Mouse (Mus musculus): ENCODE results near the gene Dock9.

The Dock9 gene

DNA sequence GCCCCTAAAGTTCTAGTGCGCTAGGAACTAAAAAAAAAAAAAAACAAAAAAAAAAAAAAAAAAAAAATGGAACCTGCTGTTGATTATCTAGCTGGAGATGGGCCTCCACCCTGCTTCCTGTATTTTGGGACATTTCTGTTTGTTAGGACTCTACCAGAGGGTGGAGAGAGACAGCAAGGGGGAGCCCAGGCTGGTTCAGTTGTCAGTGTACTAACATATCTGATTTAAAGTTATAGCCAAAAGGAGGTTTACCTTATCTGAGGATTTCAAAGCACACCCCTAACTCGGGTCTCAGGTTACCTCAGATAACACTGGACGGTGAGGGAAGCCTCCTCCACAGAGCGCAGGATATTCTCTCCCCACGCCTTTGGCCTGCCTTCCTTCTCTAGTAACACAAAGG, 4.0 kb downstream of the Dock9 start:
- no peak for DNase-seq (ENCODE audit: low read depth in 1 of 2, low spot score in 2 of 2)

DNA sequence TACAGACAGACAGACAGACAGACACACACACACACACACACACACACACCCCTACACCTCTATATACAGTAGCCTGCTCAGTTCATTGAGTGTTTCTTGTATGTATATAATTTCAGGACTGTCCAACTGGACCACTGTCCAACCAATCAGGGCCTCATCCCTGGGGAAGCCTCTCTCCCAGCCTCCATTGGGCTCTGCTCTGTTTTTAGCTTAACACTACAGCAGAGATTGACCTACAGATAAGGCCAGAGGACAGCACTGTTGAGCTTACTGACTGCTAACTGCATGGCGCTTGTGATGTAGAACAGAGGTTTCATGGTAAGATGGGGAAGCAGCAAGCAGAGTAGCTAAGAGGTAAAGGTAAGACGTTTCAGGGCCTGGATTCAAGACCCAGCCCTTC, 5.7 kb downstream of the Dock9 start:
- no peak for DNase-seq (ENCODE audit: low read depth in 1 of 2, low spot score in 2 of 2)

DNA sequence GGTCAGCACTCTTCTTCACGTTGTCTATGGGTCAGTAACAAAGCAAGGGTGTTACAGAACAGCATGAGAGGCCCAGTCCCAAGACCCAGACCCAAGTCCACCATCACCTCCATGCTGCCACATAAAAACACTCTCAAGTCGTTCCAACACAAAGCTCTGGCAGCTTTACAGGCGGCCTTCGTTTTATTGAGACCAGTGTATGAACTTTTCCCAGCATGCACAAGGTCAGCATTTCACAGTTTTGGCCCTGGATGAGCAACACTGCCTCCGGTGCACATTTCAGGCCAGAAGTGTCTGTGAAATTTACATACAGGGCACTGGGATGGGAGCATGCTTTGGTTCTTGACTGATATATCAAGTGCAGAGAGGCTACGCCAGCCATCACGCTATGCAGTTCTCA, 6.5 kb downstream of the Dock9 start:
- no peak for DNase-seq (ENCODE audit: low read depth in 1 of 2, low spot score in 2 of 2)

DNA sequence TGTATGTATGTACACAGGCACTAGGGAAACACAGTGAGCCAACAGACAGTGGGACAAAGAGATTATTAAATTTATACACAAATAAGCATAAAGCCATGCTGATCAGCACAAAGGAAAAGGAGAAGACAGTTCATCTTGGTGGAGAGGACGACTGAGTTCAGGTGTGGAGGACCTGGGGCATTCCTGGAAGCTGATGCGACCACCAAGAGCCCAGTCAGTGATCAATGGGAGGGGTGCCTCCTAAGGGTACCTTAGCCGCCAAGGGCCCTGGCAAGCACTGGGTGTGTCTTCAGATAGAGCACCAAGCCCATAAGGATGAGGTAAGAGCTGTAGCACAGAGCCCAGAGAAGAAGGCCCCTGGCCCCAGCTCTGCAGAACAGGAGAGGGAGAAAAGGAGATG, 8.4 kb downstream of the Dock9 start:
- no peak for DNase-seq (ENCODE audit: low read depth in 1 of 2, low spot score in 2 of 2)

DNA sequence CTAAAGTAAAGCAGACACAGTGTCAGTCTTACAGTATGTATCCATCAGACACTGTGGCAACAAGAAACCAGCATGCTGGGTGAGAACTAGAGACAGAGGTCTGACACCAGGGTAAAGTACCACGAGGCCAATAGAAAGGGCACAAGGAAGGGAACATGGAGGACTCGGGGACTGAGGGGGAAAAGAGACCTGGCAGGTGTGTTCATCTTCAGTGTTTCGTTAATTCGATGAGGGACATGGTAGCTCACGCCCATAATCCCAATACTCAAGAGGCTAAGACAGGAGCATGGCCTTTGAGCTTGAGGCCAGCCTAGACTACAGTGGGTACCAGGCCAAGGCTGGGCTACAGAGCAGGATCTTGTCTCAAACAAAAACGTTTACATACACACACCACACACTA, 9.2 kb downstream of the Dock9 start:
- no peak for DNase-seq (ENCODE audit: low read depth in 1 of 2, low spot score in 2 of 2)

DNA sequence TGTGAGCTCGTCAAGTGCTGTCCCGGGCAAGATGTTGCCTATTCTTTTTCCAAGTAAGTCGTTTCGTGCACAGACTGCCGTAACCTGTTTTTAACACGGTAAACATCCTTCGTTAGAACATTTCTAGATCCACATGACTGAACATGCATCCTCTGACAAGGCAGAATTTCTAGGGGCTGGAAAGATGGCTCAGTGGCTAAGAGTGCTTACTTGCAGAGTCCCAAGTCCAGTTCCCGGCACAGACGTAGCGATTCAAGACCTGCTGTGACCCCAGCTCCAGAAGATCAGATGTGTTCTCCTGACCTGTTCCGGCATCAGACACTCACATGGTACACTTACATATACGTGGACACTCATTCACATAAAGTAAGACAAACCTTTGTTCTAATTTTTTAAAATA, 10.2 kb downstream of the Dock9 start:
- no peak for DNase-seq (ENCODE audit: low read depth in 1 of 2, low spot score in 2 of 2)

DNA sequence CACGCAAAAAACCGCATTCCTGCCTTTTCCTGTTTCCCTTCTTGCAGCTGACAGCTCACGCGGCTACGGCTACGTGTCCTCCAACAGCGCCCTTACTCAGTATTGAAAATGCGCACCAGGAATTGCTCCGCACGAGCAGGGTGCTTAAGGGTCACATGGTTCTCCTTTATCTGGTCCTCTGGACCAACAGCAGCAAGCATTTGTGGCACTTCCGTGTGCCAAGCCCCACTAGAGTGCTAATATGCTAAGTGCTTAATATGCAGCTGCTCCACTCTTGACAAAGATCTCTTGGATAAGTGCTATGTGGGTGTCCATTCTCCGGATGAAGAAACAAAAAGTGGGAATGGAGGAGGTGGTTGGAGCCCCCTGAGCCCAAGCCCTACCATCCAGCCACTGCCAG, 10.7 kb downstream of the Dock9 start:
- no peak for DNase-seq (ENCODE audit: low read depth in 1 of 2, low spot score in 2 of 2)

DNA sequence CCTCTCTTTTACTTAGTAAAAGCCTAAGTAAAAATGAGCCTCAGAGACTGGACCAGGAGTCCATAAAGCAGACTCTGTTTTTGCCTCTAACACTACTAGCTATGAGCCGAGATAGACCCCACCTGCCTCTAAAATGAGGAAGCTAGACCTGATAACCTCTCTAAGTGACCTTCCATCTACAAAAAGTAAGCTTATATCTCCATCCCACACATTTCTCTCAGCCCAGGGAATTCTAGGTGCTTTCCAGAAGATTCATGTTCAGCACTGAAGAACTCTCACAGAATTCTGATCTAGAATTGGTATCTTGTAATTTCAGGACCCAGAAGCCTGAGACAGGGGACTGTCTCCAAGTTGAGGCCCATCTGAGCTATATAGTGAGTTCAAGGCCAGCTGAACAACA, 12.2 kb downstream of the Dock9 start:
- no peak for DNase-seq (ENCODE audit: low read depth in 1 of 2, low spot score in 2 of 2)

DNA sequence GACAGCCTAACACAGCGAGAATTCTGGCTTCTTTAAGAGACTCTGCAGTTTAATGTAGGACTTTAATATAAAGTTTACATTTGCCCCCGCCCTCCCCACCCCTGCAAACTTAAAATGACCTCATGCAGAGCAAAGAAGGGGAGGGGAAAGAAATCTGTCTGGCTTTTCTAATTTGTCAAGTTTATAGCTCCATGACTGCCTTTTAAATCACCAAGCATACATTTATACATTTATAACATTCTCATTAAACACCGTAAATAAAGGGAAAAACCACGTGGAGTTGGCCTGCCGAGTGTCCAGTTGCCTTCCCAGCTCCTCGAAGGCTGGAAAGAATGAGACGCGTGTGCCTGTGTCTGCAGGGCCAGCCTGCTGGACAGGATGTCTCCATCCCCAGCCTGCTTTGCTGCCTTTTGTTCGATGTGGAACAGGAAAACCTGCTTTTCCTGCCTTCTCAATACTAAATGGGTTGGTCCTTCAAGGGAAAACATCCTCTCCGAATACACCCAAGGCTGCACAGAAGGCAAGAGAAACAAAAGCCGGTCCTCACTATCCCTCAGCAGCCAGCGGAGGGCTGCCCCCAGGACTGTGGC, 16.6 kb downstream of the Dock9 start:
- no peak for DNase-seq (ENCODE audit: low read depth in 1 of 2, low spot score in 2 of 2)

DNA sequence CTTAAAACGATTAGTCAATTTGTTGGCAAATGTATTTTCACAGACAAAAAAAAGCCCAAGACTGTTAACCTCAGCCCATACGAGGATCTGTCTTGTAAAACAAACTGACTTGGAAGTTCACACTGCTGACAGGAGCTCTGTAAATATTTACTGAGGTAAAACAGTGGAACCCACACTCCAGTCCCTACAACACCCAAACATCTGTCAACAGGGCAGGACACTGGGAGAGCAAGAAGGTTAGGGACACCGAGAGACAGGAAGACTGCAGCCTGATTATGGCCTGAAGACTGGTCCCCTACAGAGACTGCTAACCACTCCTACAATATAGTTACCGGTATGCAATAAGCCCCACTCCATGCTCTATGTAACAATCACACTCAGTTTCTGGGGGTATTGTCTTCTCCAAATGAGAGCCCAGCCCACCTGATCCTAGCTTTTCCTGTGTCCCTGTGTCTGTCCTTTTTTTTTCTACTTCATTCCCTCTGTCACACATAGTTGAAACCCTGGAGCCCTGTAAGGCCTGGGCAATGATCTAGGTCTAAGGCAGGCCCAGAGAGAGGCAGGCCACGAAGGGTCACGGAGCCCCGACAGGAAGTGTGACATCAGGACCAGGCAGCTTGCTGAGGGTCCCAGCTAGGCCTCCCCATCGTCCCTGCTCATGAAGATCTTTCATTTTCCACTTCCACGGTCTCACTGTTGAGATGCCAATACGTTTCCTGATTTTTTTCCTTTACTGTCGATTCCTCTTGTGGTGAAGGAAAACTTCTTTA, 17.3 kb downstream of the Dock9 start:
- no peak for DNase-seq (ENCODE audit: low read depth in 1 of 2, low spot score in 2 of 2)

DNA sequence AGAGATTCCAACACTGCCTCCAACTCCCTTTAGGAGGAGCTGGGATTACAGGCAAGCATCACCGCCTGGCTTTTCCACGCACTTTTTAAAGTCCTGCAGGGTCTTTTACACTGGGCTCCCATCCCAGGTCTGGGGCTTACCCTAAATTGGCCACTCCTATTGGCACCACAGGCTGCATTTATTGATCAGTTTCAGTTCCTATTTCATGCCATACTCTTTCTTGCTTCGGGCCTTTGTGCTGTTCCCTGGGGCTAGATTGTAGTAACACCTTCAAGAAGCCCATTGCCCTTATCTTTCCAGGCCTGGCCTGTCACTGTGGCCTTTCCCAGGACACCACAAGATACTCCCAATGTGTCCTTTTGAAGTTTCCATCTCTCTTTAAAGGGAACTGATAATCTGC, 18.0 kb downstream of the Dock9 start:
- no peak for DNase-seq (ENCODE audit: low read depth in 1 of 2, low spot score in 2 of 2)

DNA sequence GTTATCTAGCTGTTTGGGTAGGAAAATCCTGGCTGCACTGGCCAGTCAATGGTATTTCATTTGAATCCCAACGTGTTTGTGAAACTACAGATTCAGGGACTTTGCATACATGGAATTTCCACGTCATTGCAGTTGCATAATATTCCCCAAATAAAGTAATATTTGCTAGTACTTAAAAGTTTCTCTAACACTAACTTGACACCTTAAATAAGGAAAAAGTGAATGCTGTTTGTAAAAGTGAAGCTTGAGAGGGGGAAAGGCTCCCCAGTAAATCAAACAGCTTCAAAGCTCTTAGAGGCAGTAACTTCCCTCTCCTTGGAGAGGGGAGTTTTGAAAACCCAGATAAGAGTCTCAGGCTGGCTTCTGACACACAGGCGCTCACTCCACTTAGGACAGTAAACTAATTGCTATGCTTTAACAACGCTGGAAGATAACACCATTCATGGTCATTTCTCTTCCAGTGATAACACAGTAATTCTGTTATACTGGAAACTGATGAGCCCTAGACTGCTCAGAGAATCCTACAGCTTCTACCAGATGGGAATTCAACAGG, 20.3 kb downstream of the Dock9 start:
- no peak for DNase-seq (ENCODE audit: low read depth in 1 of 2, low spot score in 2 of 2)

DNA sequence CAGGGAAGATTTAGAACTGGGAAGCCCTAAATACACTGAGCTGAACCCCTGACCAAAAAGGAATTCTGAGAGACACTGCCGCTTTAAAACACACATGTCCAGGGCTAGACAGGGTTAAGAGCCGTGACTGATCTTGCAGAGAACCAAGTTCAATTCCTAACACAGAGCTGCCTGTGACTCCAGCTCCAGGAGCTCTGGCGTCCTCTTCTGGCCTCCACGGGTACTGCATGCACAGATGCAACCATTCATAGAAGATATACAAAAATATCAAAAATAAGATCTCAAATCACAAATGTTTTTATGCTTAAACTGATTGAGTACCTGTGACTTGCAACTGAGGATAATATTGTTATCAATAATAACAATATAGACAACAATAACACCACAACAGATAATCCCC, 20.9 kb downstream of the Dock9 start:
- no peak for DNase-seq (ENCODE audit: low read depth in 1 of 2, low spot score in 2 of 2)

DNA sequence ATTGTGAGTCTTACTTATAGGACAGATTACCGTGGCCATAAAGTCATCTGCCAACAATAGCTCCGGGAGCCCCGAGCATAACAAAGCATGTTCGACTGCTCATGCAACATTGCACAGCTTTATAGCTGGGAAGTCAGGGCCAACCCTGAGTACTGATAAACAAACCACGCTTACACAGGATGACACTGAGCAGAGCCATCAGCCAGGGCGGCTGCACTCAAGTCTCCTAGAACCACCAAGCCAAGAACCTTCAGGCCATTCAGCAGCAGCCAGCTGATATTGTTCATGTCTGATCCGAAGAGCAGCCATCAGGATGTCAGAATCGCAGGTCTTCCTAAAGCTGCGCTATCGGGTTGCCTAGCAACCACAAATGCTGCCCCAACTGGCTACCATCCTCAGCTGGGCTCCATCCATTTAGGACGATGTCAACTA, 35.6 kb downstream of the Dock9 start:
- no peak for DNase-seq (ENCODE audit: low read depth in 1 of 2, low spot score in 2 of 2)

DNA sequence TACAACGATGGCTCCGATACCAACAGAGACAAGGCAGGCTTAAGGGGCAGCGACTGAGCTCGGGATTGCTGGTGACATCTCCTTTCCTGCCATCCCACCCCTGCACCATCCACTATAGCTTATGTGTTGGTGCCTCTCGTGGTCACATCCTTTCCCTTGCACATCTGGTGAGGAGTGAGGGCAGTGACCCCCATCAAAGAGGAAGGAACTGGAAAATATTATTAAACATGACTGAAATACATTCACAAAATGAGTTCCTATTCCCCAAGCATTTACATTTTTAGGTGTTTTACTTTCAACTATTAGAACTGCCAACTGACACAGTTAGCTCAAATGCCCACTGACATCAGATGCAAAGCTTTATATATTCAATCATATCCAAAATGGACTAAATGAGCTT, 37.2 kb downstream of the Dock9 start:
- no peak for DNase-seq (ENCODE audit: low read depth in 1 of 2, low spot score in 2 of 2)

DNA sequence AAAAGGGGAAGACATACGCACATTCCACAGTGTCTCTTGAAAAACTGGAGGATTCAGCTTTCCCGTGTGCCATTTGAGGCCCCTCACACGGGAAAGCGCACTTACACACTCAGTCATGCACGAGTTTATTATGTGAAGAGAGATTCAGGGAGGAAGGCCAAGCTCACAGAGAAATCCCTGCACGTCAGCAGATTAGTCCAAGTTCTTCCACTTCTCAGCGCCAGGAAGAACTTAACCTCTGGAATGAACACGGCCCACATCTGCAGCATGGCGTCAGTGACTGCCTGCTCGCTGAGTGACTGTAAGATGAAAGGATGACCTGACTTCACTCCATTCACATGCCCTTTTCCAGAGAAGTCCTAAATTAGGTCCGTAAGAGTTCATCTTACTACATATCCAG, 43.5 kb downstream of the Dock9 start:
- no peak for DNase-seq (ENCODE audit: low read depth in 1 of 2, low spot score in 2 of 2)

DNA sequence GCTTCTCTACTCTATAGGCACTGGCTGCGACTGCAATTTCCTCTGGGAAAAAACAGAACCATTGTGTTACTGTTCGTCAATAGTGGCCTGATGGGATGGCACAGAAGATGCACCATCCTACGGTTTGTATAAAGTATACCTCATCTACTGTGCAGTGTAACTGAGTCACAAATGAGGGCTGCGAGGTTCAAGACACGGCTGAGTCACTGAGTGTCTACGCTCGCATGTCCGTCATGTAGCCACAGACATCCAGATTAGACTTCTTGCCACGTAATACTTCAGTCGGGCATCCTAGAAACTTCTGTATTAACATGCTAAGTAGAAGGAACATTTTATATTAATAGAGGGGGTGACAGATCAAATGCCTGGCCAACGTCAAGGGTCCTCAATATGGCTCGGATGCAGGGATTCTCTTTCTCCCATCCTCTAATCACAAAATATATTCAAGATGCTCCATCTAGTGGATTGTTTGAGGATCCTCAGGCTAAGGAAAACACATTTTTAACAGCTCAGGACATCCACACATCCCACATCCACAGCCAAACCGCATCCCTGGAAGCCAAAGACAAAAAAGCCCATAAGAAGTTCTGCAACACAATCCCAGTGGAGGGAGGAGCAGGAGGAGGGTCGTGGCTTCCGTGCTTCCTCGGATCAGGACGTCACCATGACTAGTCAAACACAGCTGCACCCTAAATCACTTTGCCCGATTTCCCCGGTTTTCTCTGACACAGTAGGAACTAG, 44.8 kb downstream of the Dock9 start:
- no peak for DNase-seq (ENCODE audit: low read depth in 1 of 2, low spot score in 2 of 2)

DNA sequence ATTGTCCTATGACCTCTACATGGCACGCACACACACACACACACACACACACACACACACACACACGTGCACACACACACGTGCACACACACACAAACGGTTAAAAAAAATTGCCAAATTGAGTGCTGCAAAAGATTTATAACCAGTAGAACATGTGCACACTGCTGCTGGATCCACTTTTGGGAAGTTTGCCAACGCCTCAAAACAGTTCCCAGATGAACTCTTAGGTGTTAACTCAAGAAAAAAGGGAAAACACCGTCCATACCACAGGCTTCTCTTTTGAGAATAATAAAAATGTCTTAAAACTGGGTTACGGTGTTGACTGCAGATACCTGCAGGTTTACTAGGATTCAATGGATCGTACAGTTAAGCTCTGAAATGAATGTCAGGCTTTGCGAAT, 48.0 kb downstream of the Dock9 start:
- no peak for DNase-seq (ENCODE audit: low read depth in 1 of 2, low spot score in 2 of 2)

DNA sequence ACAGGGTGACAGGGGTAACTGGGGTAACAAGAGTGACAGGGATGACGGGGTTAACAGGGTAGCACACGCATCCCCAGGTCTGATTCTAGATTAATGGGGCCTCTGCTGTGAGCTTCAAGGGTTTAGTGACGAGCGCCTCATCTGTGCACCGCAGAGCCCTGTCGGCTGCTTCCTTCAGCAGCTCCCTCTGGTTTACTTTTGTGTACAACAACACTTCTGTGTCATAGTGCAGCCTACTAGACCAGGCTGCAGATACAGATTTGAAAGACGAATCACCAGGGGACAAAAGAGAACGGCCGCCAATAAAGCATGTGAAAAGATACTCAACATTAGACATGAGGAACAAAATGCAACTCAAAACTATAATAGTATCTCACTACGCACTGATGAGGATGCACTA, 48.6 kb downstream of the Dock9 start:
- DNase-seq (ENCODE audit: low read depth in 1 of 2, low spot score in 2 of 2) = no peak

DNA sequence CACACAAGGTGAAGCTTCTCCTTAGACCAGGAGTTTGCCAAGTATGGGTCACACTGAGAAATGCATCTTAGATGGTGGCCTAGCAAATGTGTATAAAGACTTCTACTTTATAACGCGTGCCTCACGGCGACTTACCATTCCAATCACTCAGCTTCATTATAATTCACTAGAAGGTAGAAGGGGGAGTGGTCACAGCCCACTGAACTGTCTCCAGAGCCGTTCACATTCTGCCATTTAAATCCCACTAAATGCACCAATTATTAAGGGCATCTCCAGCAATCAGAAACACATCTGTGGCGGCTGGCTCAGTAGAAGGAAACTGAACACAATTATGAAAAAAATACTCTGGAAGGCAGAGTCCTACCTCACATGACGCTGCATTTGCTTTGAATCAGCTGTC, 50.3 kb downstream of the Dock9 start:
- no peak for DNase-seq (ENCODE audit: low read depth in 1 of 2, low spot score in 2 of 2)

DNA sequence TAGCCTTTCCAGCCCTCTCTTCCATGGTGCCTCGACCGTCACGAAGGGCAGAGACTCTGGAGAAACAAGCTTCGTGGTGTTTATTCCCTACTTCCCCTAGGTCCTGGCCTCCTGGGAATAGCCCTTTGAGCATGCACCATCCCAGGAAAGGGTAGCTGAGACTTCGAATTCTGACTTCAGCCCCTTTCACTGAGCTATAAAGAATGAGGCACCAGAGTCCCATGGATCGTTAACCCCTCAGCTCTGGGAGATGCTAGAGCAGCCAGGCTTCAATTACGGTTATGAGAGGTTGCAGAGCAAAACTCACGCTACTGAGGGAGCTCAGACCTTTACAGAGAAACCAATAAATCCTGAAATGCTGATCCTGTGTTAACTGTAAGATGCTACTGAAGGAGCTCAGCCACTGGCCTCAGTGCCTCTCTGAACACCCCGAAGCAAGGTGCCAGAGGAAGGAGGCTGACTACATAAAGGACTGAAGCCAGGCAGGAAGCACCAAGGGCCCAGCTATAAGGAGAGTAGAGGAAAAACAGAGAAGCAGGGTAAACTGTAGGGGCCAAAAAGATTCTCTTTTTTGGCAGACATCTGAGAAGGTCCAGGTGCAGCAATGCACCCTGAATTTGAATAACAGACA, 53.7 kb downstream of the Dock9 start:
- DNase-seq (ENCODE audit: low read depth in 1 of 2, low spot score in 2 of 2) = no peak
